Mouse (Mus musculus): ENCODE measurements around the gene Sipa1l1.

DNA sequence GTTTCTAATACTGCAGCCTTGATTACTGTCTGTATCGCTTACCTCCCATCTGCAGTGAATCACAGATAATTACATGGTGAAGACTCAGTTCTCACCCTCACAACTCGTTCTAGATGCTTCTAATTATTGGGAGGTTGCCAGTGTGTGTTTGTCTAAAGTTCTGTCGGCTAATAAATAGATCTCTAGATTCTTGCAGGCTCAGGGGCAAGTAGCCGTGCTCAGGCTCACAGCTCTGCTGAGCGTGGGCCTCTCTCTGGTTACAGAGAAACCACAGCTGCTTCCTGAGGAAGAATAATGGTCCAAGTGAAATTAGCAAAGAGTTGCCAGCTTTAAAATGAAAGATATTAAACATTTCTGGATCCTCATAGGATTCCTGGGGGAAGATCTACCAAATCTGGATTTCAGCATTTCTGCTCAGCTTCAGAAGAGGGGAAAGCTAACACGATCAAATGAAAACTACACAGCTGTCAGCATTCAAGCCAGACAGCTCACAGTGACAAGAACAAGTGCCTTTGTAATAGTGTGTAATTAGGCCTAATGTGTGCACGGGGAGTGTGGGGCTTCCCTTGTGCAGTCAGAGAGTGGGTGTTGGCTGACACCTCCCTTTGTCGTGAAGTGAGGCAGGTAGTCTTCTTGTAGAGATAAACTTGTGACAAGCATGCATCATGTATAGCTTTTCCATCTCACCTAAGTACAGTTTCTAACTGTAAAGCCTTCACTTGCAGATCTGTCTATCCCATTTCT is 225.2 kb downstream of the Sipa1l1 start:
- TF ChIP-seq CTCF (IDR thresholded peaks at IDR 0.05; ENCODE audit: low read depth, low read length) = no peak
- TF ChIP-seq POLR2A (IDR thresholded peaks at IDR 0.05; ENCODE audit: borderline replicate concordance, low read depth, low read length) = no peak

Measured in bone marrow macrophage, adult 2 months (primary cell).